Mouse (Mus musculus): ENCODE results near the gene Gpc4.

Gene Gpc4

DNA sequence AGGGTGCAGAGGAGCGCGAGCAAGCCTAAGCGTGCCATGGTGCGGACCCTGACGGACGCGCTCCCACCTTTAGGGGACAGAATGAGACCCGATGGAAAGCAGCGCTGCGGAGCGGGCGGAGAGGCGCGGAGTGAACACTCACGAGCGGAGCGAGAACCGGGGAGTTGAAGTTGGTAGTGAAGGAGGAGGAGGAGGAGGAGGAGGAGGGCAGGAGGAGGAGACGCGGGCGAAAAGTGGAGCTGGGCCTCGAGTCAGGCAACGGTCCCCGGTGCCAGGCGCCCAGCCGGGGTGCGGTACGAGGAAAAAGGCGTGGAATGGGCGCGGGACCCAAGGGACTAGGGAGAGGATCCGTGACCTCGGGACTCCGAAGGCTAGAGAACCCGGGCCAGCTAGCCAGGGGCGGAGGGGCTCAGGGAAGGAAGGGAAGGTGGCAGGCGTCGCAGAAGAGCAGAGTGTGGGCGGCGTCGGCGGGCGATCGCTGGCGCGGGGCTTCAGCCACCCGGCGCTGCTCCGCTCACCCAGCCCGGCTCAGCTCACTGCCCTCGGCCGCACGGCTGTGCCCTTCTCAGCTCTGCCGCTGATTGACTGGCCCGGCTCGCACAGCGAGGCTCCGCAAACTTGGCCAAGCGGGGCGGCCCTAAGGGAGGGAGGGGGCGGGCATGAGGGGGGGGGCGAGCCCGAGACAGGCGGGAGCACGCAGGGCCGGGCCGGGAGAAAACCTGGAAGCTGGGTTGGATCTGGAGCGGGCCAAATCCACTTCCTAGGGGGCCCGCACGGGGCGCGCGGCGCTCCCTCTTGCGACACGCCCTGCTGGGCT, at the start of gene Gpc4:
TSS of gene Gpc4 (minus strand) at position 515 of the 817 bp plus-strand sequence.
- peak; percentile 41 for DNase-seq (ENCODE audit: low read depth, low spot score)

DNA sequence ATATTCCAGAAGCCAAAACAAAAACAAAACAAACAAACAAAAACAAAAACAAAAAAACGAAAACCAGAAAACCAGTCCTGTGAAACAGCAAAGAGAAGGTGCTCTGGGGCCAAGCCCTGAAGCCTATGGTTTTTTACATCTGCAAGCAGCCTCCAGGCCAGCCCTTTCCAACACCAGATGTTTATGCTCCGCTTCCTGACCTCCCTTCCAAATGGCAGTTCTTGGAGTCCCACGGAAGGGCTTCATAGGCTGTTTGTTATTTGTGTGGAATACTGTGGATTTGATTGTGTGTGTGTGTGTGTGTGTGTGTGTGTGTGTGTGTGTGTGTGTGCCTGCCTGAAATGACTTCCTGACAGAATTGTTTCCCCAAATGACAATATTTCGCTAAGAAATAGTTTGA, 47.8 kb upstream of the Gpc4 start:
- DNase-seq (ENCODE audit: low read depth, low spot score) = no peak

DNA sequence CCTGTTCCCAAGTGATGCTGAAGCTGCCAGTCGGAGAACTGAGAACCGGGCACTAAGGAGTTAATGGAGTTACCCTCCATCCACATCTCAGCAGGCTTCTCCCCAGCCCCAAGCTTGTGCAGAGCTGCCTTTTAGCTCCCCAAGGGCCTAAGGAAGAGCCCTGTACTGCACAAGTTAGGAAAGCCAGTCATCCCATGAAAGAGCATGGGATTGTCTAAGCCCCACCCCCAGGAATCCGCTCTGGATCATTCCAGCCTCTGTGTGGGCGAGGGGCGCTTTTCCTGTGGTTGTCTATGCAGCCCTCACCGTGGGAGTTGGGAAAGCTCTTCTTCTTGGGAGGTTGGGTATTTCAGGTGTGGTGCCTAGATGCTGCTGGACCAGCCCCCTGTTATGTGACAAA, 34.8 kb upstream of the Gpc4 start:
- no peak for DNase-seq (ENCODE audit: low read depth, low spot score)

DNA sequence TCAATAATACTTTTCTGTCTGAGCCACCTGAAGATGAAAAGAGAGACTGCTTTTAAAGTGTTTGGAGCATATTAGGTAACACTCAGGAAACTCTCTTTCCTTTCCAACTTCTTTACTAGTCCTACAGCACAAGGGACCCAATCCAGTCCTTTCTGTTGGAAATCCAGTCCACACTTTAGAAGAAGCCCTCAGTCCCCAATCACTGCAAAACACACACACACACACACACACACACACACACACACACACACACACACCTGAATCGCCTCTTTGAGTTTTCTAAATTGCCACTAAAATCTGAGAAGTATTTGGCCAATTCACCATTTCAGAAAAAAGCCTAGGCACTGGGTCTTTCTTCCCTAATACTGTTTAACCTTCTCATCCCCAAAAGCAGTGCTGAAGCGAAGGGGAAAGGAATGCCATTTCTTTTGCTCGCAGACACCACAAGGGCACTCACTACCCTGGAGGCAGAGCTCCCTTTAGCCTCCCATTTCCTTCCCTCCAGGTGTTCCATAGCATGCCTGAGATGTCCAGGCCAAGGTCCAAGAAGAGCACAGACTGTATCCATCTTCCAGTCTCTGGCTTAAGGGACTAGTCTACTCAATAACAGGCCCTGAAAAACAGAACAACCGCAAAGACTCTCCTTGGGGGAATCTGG, 28.4 kb upstream of the Gpc4 start:
- no peak for DNase-seq (ENCODE audit: low read depth, low spot score)

DNA sequence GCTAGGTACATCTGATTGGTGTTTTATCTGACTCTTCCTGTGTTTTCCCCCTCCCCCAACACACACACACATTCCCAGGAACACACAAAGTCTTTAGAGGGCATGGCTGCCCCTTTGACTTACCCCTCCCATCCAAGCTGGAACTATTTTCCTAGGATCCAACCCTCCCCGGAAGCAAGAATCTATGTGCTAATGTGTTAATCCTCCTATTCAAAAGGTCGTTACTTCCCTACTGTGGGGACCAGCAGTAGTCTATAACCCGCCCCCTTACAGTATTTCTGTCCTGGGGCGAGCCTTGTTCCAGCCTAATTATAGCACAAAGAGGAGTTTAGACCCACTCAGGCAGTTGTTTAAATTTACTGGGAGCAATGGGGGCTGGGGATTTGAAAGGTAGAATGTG, 24.0 kb upstream of the Gpc4 start:
- DNase-seq (ENCODE audit: low read depth, low spot score) = no peak

DNA sequence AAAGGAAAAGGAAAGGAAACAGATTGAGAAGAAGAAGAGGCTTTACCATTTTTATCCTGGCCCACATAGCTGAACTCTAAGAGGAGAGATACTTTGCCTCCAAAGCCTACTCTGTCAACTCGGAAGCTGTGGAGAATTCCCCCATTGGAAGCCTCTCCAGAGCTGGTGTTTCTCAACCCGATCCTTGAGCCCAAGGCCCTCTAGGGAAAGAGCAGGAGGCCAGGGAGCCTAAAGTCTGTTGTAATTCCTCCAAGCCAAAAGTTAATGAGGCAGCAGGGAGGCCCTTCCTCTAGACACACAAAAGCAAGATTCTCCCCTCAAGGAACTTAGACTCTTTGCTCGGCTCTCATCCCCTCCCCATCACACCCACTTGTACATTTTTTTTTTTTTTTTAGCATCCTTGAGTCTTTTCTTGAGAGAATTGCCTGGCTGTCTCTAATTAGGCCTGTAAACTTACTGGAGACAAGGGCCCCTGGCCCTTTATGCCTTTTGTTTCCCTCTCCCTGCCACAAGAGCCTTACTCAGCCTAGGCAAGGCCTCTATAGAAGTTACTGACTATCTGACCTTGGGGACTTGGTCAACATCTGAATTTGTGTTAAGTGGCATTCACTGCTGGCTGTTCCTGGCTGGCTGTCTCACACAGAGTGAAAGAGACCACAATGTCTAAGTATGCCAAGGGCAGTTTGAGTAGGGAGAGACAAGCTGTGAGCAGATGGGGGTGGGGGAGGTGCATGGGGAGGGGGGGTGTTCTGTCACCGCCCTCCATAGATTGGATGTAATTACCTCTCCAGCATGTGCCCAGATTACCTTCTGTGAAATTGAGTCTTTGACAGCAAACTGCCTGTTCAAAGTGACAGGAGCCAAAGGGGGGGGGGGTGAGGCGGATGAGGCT, 18.7 kb upstream of the Gpc4 start:
- no peak for DNase-seq (ENCODE audit: low read depth, low spot score)

DNA sequence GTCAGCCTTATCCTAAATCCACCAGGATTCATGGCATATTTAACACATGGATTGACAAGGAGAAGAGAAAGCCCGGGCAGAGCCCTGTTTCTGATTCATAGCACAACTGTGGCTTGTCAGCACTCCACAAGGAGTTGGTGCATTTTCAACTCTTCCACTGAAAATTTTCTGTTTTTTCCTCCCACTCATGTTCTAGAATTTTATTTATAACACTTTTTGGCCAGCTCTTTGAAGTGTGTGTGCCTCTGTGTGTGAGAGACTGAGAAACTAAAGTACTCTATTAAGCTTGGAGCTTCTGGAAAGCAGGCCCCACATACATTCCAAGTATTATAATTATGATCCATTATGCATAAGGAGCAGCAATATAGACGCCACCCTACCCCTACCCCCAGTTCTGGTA, 16.3 kb upstream of the Gpc4 start:
- DNase-seq (ENCODE audit: low read depth, low spot score) = no peak

DNA sequence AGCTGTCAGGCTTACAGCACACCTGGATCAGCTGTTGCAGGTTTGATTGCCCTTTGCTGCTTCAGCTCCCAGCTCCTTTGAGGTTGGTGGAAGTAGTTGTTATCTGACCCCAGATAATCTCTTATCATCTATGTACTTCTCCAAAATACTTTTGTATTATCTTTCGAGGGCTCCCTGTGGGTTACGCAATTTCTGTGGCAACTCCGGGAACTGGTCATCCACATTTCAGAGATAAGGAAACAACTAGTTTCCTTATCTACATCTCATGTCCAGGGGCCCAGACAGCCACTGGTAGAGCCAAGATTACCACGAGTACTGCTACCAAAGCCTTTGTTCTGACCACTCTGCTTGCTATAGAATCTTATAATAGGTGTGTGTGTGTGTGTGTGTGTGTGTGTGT, 12.0 kb upstream of the Gpc4 start:
- DNase-seq (ENCODE audit: low read depth, low spot score) = no peak

DNA sequence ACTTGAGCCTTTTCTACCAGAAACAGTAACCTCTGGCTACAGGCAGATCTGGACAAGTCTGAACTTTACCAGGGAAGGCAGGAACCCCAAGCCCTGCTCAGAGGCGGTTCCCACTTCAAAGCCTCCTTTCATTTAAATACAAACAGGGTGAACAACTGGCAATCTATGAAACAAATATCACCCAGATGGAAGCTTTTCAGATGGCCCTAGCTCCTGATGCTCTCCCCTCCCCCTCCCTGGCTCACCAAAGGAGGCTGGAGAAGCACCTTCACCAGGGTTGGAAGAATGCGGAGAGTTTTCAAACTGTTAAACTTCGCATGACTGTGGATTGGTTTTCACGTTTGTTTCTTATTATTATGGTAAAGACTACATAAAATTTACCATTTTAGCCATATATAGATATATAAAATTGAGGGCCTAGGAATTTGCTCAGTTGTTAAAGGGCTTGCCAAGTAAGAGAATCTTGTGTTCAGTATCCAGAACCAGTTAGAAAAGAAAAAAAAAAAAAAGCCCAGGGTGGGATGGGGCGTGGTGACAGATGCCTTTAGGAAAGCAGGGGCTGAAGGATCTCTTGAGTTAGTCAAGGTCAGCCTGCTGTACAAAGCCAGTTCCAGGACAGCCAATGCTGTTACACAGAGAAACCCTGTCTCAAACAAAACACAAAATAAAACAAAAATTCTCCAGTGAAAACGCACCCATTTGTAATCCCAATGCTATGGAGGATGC, 2.6 kb upstream of the Gpc4 start:
- DNase-seq (ENCODE audit: low read depth, low spot score) = no peak

DNA sequence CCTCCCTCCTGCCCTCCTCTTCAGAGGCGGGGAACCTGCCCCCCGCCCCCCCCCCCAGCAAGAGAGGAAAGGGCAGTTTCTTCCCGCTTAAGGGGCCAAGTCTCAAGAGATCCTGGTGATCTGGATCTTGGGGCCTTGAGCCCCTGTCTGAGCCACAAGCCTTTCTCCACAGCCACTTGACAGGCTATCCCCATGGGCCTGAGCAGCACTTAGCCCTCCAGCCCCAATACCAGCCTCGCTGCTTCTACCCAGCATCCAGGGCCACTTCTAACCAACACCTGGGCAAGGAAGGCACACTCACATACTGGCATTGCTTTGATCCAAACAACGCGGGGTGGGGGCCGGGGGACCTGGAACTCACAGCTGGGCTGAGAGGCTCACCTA, 495 bp upstream of the Gpc4 start:
- DNase-seq (ENCODE audit: low read depth, low spot score) = no peak

DNA sequence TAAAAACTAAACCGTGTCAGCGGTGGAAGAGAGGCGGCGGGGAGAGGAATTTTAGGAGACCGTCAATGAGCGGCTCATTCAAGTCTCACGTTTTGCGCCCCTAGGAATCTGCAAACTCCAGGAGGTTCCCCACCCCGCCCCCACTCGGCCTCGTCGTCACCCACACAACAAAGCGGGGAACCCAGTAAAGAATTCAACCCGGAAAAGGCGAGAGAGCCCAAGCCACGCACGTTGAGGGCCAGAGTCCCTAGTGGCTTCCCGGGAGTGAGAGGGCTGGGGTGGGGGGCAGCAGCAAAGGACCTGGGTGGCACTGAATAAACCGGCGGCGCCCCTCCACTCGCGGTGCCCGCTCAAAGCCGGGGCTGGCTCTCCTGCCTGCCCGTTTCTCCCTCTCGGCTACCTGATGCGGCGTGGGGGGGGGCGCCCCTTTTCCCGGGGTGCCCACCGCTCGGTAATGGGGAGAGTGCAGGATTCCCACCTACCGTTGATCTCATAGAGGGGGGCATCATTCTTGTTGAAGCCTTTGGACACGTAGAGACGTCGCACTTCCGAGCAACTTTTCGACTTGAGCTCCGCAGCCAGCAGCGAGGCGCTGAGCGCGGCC, 816 bp downstream of the Gpc4 start:
- no peak for DNase-seq (ENCODE audit: low read depth, low spot score)

DNA sequence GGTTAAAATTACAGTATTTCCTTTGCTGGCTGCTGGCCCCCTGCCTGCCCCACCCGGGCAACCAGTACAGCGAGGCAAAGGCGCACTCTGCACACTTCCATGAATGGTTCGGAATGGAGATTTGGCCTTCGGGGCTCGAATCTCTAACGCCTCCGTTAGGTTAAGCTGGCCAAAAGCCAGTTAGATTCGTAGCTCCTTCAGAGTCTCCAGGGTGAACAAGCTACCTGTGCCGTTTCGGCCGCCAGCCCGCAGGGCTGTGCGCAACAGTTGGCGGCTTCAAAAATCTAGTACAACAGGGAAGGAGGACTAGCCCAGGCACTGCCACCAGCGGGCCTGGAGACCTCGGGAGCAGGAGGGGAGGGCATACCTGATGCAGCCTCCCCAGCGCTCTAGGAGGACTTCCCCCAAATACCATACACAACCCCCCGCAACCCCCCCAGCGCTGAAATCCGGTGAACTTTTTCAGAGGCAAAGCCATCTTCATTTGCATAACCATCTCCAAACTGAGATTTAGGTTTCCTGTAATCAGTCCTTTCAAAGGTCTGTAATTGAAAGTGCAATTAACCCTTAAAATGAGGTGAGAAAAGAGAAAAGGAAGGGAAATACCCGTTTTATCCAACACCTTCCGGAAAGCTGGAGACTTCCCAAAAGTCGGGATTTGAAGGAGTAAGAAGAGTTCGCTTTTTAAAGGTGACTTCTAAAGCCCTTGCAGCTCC, 1.5 kb downstream of the Gpc4 start:
- DNase-seq (ENCODE audit: low read depth, low spot score) = no peak

DNA sequence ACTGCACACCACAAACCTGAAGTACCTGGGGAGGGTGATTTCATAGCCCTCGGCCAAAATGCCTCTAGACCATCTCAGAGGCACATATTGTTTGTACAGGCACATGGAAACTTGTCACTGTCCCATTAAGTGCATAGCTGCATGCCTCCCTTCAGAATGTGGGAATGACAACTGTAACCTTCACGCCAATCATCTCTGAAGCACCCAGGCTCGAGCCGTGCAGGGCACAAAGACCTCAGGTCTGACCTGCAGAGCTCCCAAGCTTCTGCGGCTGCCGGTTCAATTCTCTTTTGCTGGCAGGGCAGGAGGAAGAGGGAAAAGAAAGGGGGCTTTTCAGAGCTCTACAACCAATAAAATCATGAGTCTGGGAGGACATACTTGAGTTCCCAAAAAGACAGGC, 2.3 kb downstream of the Gpc4 start:
- no peak for DNase-seq (ENCODE audit: low read depth, low spot score)

DNA sequence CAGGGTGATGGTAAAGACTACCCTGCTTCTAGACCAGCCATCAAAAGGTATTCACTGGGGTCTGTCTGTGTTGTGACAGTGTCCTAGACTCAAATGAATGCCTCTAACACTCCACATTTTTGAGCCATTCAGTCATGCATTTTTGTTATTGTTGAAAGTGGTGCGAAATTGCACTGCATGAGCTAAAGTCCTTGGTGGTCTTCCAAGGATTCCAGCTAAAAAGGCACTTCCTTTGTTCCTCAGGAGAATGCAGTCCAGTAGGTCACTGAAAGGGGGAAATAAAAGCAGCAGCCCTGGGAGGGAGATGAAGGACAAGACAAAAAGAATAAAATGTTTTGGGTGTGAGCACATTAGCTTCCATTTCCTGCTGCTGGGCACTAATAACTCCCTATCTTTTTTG, 2.8 kb downstream of the Gpc4 start:
- no peak for DNase-seq (ENCODE audit: low read depth, low spot score)

DNA sequence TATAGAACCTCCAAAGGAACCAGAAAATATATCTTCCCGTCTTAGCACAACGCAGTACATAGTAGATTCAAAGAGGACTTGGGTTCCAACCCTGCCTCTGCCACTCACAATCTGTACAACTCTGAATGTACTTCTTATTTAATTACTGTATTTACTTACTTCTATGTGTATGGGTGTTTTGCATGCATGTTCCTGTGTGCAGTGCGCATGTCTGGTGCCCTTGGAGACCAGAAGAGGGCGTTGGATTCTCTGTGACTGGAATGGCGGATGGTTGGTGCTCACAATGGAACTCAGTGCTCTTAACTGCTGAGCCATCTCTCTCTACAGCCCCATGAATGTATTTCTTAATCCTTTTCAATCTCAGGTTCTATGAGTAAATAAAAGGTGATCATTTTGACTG, 5.4 kb downstream of the Gpc4 start:
- DNase-seq (ENCODE audit: low read depth, low spot score) = no peak

DNA sequence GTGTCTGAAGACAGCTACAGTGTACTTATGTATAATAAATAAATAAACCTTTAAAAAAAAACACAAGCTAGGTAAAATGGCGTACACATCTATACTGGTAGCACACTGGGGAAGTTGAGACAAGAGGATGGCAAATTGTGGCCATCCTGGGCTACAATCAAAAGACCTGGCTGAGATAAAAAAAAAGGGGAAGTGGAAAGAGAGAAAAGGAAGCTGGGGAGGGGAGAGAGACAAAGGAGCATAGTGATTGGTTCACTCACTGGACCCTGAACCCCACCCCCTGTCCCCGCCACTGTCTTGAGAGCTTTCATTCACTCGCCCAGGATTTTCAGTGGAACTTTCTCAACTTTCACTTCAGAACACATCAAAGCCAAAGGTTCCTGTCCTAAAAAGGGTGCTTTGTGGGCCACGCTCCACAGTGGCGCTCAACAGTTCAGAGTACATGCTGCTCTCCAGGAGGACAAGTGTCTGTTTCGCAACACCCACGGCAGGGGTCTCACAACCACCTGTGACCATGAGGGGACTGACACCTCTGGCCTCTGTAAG, 9.6 kb downstream of the Gpc4 start:
- no peak for DNase-seq (ENCODE audit: low read depth, low spot score)

DNA sequence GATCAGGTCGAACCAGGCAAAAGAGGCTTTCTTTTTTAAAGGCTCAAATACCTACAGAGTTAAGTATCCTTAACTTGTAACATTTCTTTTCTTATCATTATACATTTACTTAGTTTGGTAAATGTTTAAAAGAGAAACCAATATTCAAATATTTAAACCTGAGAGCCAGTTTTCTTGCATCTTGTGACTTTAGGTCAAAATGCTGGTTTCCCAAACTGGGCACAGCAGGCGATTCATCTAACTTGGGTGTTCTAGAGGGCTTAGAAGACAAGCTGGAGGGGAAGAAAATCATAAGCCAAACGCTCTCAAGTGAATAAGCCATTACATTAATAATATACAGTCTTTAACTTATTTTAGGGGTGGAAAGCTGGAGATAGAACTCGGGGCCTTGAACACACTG, 10.2 kb downstream of the Gpc4 start:
- DNase-seq (ENCODE audit: low read depth, low spot score) = no peak

DNA sequence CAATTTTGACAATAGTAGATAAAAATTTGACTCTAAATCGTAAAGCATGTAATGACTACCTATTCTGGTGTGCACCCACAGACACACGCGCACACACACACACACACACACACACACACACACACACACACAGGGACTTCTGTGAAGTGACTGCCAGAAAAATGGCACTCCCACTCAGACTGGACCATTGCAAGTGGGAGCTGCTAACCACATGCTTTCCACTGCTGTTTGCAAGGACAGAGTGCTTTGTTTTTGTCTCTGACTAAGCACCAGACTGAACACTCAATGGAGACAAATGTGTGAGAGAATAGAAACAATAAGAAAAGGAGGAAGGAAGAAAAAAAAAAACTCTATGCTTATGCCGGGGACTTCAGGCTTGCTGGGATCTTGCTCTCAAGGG, 11.6 kb downstream of the Gpc4 start:
- DNase-seq (ENCODE audit: low read depth, low spot score) = no peak

DNA sequence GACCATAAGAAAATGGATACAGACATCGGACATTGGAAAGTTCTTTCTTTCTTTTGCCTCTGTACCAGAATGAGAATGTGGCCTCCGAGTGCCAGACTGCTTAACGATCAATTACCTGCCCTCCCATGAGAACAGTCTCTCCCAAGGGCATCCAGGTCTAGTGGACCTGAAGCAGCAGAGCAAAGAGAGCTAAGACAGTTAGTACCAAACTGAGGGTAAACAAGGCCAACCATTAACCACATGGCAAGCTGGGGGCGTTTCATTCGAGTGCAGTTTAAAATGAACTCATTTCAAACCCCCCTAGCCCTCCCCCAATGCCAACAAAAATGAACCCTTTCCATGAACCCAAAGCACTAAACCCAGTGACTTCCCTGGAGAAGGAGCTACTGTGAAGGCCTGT, 12.1 kb downstream of the Gpc4 start:
- no peak for DNase-seq (ENCODE audit: low read depth, low spot score)

DNA sequence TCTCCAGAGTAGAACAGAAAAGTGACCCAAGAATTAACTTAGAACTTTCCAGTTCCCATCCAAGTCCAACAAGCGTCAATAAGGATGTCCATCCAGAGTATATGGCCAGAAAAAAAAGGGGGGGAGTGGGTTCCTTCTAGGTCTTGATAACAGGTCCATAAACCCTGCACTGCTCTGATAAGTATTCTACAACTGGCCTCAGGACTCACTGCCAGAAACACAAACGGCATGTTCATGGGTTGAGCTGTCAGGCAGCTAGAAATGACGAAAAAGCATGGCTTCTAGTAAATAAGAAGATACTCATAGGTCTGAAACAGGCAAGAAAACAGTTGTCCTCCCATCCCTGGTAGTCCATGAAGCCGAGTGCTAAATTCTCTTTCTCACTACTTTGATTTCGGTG, 13.5 kb downstream of the Gpc4 start:
- no peak for DNase-seq (ENCODE audit: low read depth, low spot score)

All from skeletal muscle tissue, adult 2 months (tissue).